Mouse (Mus musculus): ENCODE data around the gene Ugt1a6a.
A peak's percentile ranks its signal among the peaks of the same experiment; 100 is the strongest.
"Not testable (repeated sequence)": the region's sequence is repeated elsewhere in the genome, so short reads cannot be mapped to it uniquely, and the experiment has no call there.

Ugt1a6a gene

GRCm38 (mm10) chr1:88212341-88213045, 77.9 kb downstream of the Ugt1a6a start:
- peak; percentile 8 for DNase-seq (ENCODE audit: low read depth)

- DNase-seq (ENCODE audit: low read depth): peak; percentile 8
Measured at GRCm38 (mm10) chr1:88213061-88213460, 78.5 kb downstream of the Ugt1a6a start.

- peak; percentile 14 for DNase-seq (ENCODE audit: low read depth)
Measured at GRCm38 (mm10) chr1:88213766-88214461, 79.3 kb downstream of the Ugt1a6a start.

- DNase-seq (ENCODE audit: low read depth): peak; percentile 7
Measured at GRCm38 (mm10) chr1:88214462-88214952, 79.9 kb downstream of the Ugt1a6a start.

- DNase-seq (ENCODE audit: low read depth): peak; percentile 10
Measured at GRCm38 (mm10) chr1:88215466-88216380, 81.1 kb downstream of the Ugt1a6a start.

- peak; percentile 5 for DNase-seq (ENCODE audit: low read depth)
Measured at GRCm38 (mm10) chr1:88216551-88216950, 81.9 kb downstream of the Ugt1a6a start.

GRCm38 (mm10) chr1:88217144-88217543, 82.5 kb downstream of the Ugt1a6a start:
- peak; percentile 23 for DNase-seq (ENCODE audit: low read depth)

- DNase-seq (ENCODE audit: low read depth): no peak
Measured at GRCm38 (mm10) chr1:88217576-88217975, 83.0 kb downstream of the Ugt1a6a start.

GRCm38 (mm10) chr1:88218051-88218450, 83.4 kb downstream of the Ugt1a6a start:
- peak; percentile 6 for DNase-seq (ENCODE audit: low read depth)

- DNase-seq (ENCODE audit: low read depth): no peak
Measured at GRCm38 (mm10) chr1:88218591-88218990, 84.0 kb downstream of the Ugt1a6a start.

GRCm38 (mm10) chr1:88219054-88219453, 84.4 kb downstream of the Ugt1a6a start:
- no peak for DNase-seq (ENCODE audit: low read depth)

- DNase-seq (ENCODE audit: low read depth): no peak
Measured at GRCm38 (mm10) chr1:88220336-88220735, 85.7 kb downstream of the Ugt1a6a start.

GRCm38 (mm10) chr1:88222216-88222615, 87.6 kb downstream of the Ugt1a6a start:
- no peak for DNase-seq (ENCODE audit: low read depth)

GRCm38 (mm10) chr1:88223011-88223515, 88.5 kb downstream of the Ugt1a6a start:
- DNase-seq (ENCODE audit: low read depth): not testable (repeated sequence)

GRCm38 (mm10) chr1:88223591-88223990, 89.0 kb downstream of the Ugt1a6a start:
- no peak for DNase-seq (ENCODE audit: low read depth)

GRCm38 (mm10) chr1:88224029-88224776, 89.6 kb downstream of the Ugt1a6a start:
- DNase-seq (ENCODE audit: low read depth): no peak

- not testable (repeated sequence) for DNase-seq (ENCODE audit: low read depth)
Measured at GRCm38 (mm10) chr1:88225301-88225700, 90.7 kb downstream of the Ugt1a6a start.

GRCm38 (mm10) chr1:88225741-88226140, 91.1 kb downstream of the Ugt1a6a start:
- DNase-seq (ENCODE audit: low read depth): no peak

- DNase-seq (ENCODE audit: low read depth): no peak
Measured at GRCm38 (mm10) chr1:88226670-88227379, 92.2 kb downstream of the Ugt1a6a start, which contains the start of gene Mroh2a. Mroh2a (plus strand) TSS chr1:88226986.

GRCm38 (mm10) chr1:88227482-88227881, 92.9 kb downstream of the Ugt1a6a start:
- no peak for DNase-seq (ENCODE audit: low read depth)
